Mouse (Mus musculus): ENCODE measurements around the gene Frs2. TPM values are rescaled to one million over a fixed set of nuclear protein-coding genes. Genes with fewer than 3 reads are reported as not detected.

The Frs2 gene
- polyA plus RNA-seq, 1 experiment, result 4.4 TPM

- H3K4me3 ChIP-seq (ENCODE audit: low read depth, low read length), result no peak overlapping the region
- H3K27ac ChIP-seq (ENCODE audit: insufficient read depth, low read depth, low read length), result no peak overlapping the region
- H3K4me1 ChIP-seq (ENCODE audit: control insufficient read depth, insufficient read depth, insufficient read length, low read length), result no peaks in the 10 kb centered on the region
- no peak for TF ChIP-seq CTCF (IDR thresholded peaks at IDR 0.05; ENCODE audit: extremely low read depth, insufficient read length, insufficient replicate concordance, low read depth, low read length)
- no peak for TF ChIP-seq POLR2A (IDR thresholded peaks at IDR 0.05; ENCODE audit: low read depth, low read length)
- H3K36me3 ChIP-seq (ENCODE audit: control insufficient read depth, insufficient read depth, low read length), result peaks cover 18% of the 10 kb centered on the region
- 95% methylated on average over 3 of the region's 3 CpGs for WGBS
- H3K27me3 ChIP-seq (ENCODE audit: control insufficient read depth, insufficient read depth, low read length), result no peaks in the 10 kb centered on the region
Measured at GRCm38 (mm10) chr10:117069109-117069508, 79.2 kb downstream of the Frs2 start.

- TF ChIP-seq POLR2A (IDR thresholded peaks at IDR 0.05; ENCODE audit: low read depth, low read length), result no peak
- TF ChIP-seq CTCF (IDR thresholded peaks at IDR 0.05; ENCODE audit: extremely low read depth, insufficient read length, insufficient replicate concordance, low read depth, low read length), result no peak
- no peaks in the 10 kb centered on the region for H3K4me1 ChIP-seq (ENCODE audit: control insufficient read depth, insufficient read depth, insufficient read length, low read length)
- WGBS, result 2% methylated on average over 7 of the region's 7 CpGs
- H3K27me3 ChIP-seq (ENCODE audit: control insufficient read depth, insufficient read depth, low read length), result no peaks in the 10 kb centered on the region
- peaks cover 27% of the 10 kb centered on the region for H3K36me3 ChIP-seq (ENCODE audit: control insufficient read depth, insufficient read depth, low read length)
- H3K27ac ChIP-seq (ENCODE audit: insufficient read depth, low read depth, low read length), result no peak overlapping the region
- peak overlapping the region; percentile 42; the same call in 1 of the 2 replicates for H3K4me3 ChIP-seq (ENCODE audit: low read depth, low read length)
Measured at GRCm38 (mm10) chr10:117064076-117064475, 84.3 kb downstream of the Frs2 start.

- Histone ChIP-seq H3K27me3 (ENCODE audit: control insufficient read depth, insufficient read depth, low read length) (no peaks in the 10 kb centered on the region), H3K4me3 (ENCODE audit: low read depth, low read length) (peak within 1 kb of the TSS; percentile 80), H3K36me3 (ENCODE audit: control insufficient read depth, insufficient read depth, low read length) (peaks cover 31% of the 10 kb centered on the region), H3K4me1 (ENCODE audit: control insufficient read depth, insufficient read depth, insufficient read length, low read length) (no peaks in the 10 kb centered on the region), H3K27ac (ENCODE audit: insufficient read depth, low read depth, low read length) (peak within 1 kb of the TSS; percentile 53; the same call in 1 of the 2 replicates)
- TF ChIP-seq POLR2A (IDR thresholded peaks at IDR 0.05; ENCODE audit: low read depth, low read length) (peak; percentile 78), CTCF (IDR thresholded peaks at IDR 0.05; ENCODE audit: extremely low read depth, insufficient read length, insufficient replicate concordance, low read depth, low read length) (no peak)
- WGBS, result under 1% methylated on average over 68 of the region's 68 CpGs
Measured at GRCm38 (mm10) chr10:117063254-117064021, 84.9 kb downstream of the Frs2 start, which contains the start of gene Cct2. Cct2 (minus strand) TSS chr10:117063814.

DNA sequence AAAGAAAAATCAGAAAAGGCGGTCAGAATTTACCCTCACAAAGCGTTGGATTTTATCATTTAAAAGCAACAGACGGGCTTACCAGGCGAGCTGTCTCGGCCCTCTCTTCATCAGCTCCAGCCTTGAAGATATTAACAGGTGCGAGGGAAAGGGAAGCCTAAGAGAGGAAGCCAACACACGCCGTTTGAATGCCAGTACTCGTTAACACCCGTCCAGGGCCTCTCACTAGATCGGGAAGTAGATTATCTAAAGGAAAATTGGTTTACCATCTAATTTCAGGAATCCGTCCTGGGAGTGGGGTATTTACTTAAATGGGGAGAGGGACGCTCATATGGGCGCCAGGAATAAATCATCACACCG is 85.5 kb downstream of the Frs2 start:
- H3K27me3 ChIP-seq (ENCODE audit: control insufficient read depth, insufficient read depth, low read length), result no peaks in the 10 kb centered on the region
- no peak overlapping the region for H3K27ac ChIP-seq (ENCODE audit: insufficient read depth, low read depth, low read length)
- TF ChIP-seq CTCF (IDR thresholded peaks at IDR 0.05; ENCODE audit: extremely low read depth, insufficient read length, insufficient replicate concordance, low read depth, low read length) (no peak), POLR2A (IDR thresholded peaks at IDR 0.05; ENCODE audit: low read depth, low read length) (no peak)
- 2% methylated on average over 15 of the region's 15 CpGs for WGBS
- no peaks in the 10 kb centered on the region for H3K4me1 ChIP-seq (ENCODE audit: control insufficient read depth, insufficient read depth, insufficient read length, low read length)
- H3K4me3 ChIP-seq (ENCODE audit: low read depth, low read length), result peak overlapping the region; percentile 80
- H3K36me3 ChIP-seq (ENCODE audit: control insufficient read depth, insufficient read depth, low read length), result peaks cover 36% of the 10 kb centered on the region

DNA sequence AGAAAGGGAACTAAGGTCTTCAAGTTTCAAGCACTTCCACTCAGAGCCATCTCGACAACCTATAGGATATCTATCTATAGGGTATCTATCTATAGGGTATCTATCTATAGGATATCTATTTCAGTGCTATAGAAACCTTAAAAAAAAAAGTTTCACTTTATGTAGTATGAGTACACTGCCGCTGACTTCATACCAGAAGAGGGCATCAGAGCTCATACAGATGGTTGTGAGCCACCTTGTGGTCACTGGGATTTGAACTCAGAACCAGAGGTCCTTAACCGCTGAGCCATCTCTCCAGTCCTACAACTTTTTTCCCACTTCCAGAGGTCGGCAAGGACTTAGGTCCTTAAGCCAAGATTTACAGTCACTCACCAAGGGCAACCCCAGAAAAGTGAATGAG is 92.7 kb downstream of the Frs2 start:
- Histone ChIP-seq H3K36me3 (ENCODE audit: control insufficient read depth, insufficient read depth, low read length) (peaks cover 84% of the 10 kb centered on the region), H3K4me1 (ENCODE audit: control insufficient read depth, insufficient read depth, insufficient read length, low read length) (no peaks in the 10 kb centered on the region), H3K4me3 (ENCODE audit: low read depth, low read length) (no peak overlapping the region), H3K27me3 (ENCODE audit: control insufficient read depth, insufficient read depth, low read length) (no peaks in the 10 kb centered on the region), H3K27ac (ENCODE audit: insufficient read depth, low read depth, low read length) (no peak overlapping the region)
- WGBS, result 83% methylated on average over 4 of the region's 4 CpGs
- TF ChIP-seq POLR2A (IDR thresholded peaks at IDR 0.05; ENCODE audit: low read depth, low read length) (no peak), CTCF (IDR thresholded peaks at IDR 0.05; ENCODE audit: extremely low read depth, insufficient read length, insufficient replicate concordance, low read depth, low read length) (peak; percentile 16; the same call in 1 of the 2 replicates)

- WGBS, result 74% methylated on average over 4 of the region's 4 CpGs
- TF ChIP-seq POLR2A (IDR thresholded peaks at IDR 0.05; ENCODE audit: low read depth, low read length) (no peak), CTCF (IDR thresholded peaks at IDR 0.05; ENCODE audit: extremely low read depth, insufficient read length, insufficient replicate concordance, low read depth, low read length) (no peak)
- Histone ChIP-seq H3K27me3 (ENCODE audit: control insufficient read depth, insufficient read depth, low read length) (no peaks in the 10 kb centered on the region), H3K27ac (ENCODE audit: insufficient read depth, low read depth, low read length) (no peak overlapping the region), H3K36me3 (ENCODE audit: control insufficient read depth, insufficient read depth, low read length) (peaks cover 54% of the 10 kb centered on the region), H3K4me1 (ENCODE audit: control insufficient read depth, insufficient read depth, insufficient read length, low read length) (peaks cover 4% of the 10 kb centered on the region; the same call in 1 of the 2 replicates), H3K4me3 (ENCODE audit: low read depth, low read length) (no peak overlapping the region)
Measured at GRCm38 (mm10) chr10:117049961-117050597, 98.3 kb downstream of the Frs2 start.

GRCm38 (mm10) chr10:117049253-117049652 is 99.1 kb downstream of the Frs2 start:
- H3K36me3 ChIP-seq (ENCODE audit: control insufficient read depth, insufficient read depth, low read length), result peaks cover 48% of the 10 kb centered on the region
- TF ChIP-seq CTCF (IDR thresholded peaks at IDR 0.05; ENCODE audit: extremely low read depth, insufficient read length, insufficient replicate concordance, low read depth, low read length) (no peak), POLR2A (IDR thresholded peaks at IDR 0.05; ENCODE audit: low read depth, low read length) (no peak)

More at GRCm38 (mm10) chr10:117049253-117049652, 99.1 kb downstream of the Frs2 start:
- no peaks in the 10 kb centered on the region for H3K27me3 ChIP-seq (ENCODE audit: control insufficient read depth, insufficient read depth, low read length)
- peaks cover 4% of the 10 kb centered on the region; the same call in 1 of the 2 replicates for H3K4me1 ChIP-seq (ENCODE audit: control insufficient read depth, insufficient read depth, insufficient read length, low read length)
- H3K27ac ChIP-seq (ENCODE audit: insufficient read depth, low read depth, low read length), result no peak overlapping the region
- 65% methylated on average over 4 of the region's 4 CpGs for WGBS
- H3K4me3 ChIP-seq (ENCODE audit: low read depth, low read length), result no peak overlapping the region

Measured in small intestine, adult 2 months (tissue).